Mouse (Mus musculus) cerebellum, adult 2 months (tissue): Measurements from ENCODE around the gene Mme.

Source experiments
- CTCF ChIP-seq: fragments of 200-500 bp; IDR thresholded peaks from 2 replicates; pipeline ENCODE4 v1.5.1; 2011; ENCODE audit warnings: low read depth, mild to moderate bottlenecking, control low read depth, low read length, moderate library complexity, borderline replicate concordance; ENCODE audit not compliant: insufficient read depth
- POLR2A ChIP-seq: fragments of 200-500 bp; IDR thresholded peaks from 2 replicates; pipeline ENCODE4 v1.6.1; 2011; ENCODE audit warnings: low read length, control low read depth, borderline replicate concordance; ENCODE audit not compliant: insufficient read depth

GRCm38 (mm10) chr3:63417758-63418157, 176.4 kb downstream of the Mme start:
- TF ChIP-seq CTCF (no peak), POLR2A (no peak)
